Mouse (Mus musculus) retina, postnatal 7 days (tissue): ENCODE results near the gene Col20a1.
A peak's percentile ranks its signal among the peaks of the same experiment; 100 is the strongest.

Source experiments
- DNase-seq: peaks from one replicate; pipeline ENCODE4 v3.0.0-alpha.2; 2012; ENCODE audit warnings: low read depth, low spot score

Gene Col20a1

GRCm38 (mm10) chr2:180994360-180994759 is 8.0 kb downstream of the Col20a1 start:
- DNase-seq, result no peak

- no peak for DNase-seq
Observed at GRCm38 (mm10) chr2:180995457-180995856, 9.1 kb downstream of the Col20a1 start.

- peak; percentile 59 for DNase-seq
Observed at GRCm38 (mm10) chr2:180996436-180996835, 10.1 kb downstream of the Col20a1 start.

- DNase-seq, result no peak
Observed at GRCm38 (mm10) chr2:180996905-180997304, 10.6 kb downstream of the Col20a1 start.

- DNase-seq, result no peak
Observed at GRCm38 (mm10) chr2:181007054-181007453, 20.7 kb downstream of the Col20a1 start.

DNA sequence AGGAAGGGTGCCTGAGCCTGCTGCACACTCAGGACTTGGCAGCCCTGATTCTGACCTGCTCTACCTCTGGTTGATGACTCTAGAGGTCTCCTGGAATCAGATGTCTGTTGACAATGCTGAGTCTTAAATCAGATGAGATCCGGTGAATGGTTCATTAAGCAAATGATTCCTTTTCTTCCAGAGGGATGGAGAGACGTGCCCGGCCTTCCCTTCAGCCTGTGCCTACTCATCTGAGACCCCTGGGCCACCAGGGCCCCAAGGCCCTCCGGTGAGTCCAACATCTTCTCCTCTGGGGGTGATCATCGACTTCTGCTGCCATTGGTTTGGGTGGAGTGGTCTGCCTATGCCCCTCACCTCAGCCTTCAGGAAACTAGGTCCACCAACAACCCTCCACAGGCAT is 22.0 kb downstream of the Col20a1 start:
- no peak for DNase-seq

DNA sequence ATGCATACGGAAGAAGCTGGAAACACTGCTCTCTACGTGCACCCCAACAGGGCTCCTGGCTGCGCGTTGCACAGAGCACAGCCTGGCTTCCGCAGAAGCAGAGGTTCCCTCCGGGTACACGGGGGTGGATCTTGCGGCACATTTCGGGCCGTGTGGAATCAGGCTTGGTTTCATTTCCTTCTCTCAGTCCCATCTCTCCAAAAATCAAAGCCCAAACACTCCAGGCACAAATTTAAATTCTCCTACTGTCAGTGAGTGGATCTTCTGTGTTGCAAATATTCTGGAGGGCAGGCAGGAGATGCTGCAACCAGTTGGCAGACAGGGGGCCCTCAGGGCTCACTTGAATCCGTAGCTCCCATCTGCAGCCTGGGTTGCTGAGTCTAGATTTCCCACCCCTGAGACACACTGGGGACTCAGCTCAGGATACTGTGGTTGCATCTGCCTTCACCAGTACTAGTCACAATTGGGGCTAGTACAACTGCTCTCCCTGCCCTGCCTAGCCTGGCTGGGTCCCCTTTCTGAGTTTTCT is 45.1 kb downstream of the Col20a1 start:
- DNase-seq, result no peak

- peak; percentile 50 for DNase-seq
Observed at GRCm38 (mm10) chr2:181032407-181032806, 46.1 kb downstream of the Col20a1 start.

GRCm38 (mm10) chr2:181033310-181033709 is 47.0 kb downstream of the Col20a1 start:
- DNase-seq, result peak; percentile 67

DNA sequence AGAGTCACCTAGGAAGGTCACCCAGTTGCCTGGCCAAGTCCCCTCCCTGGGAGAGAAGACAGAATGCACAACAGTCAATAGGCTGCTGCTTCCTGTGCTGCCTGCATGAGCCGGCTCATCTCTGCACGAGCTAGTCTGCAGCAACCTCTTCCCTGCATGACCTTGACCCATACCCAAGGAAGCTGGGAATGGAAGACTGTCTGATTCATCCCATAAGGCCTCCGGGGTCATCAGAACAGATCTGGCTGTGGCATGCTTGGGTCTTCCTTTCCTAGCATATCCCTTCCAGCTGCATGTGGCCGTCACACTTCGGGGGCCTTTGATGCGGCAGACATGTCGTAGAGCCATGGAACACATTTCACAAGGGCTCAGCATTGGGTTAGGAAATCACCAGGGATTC is 48.9 kb downstream of the Col20a1 start:
- no peak for DNase-seq

GRCm38 (mm10) chr2:181036561-181036960 is 50.2 kb downstream of the Col20a1 start:
- DNase-seq, result no peak

DNA sequence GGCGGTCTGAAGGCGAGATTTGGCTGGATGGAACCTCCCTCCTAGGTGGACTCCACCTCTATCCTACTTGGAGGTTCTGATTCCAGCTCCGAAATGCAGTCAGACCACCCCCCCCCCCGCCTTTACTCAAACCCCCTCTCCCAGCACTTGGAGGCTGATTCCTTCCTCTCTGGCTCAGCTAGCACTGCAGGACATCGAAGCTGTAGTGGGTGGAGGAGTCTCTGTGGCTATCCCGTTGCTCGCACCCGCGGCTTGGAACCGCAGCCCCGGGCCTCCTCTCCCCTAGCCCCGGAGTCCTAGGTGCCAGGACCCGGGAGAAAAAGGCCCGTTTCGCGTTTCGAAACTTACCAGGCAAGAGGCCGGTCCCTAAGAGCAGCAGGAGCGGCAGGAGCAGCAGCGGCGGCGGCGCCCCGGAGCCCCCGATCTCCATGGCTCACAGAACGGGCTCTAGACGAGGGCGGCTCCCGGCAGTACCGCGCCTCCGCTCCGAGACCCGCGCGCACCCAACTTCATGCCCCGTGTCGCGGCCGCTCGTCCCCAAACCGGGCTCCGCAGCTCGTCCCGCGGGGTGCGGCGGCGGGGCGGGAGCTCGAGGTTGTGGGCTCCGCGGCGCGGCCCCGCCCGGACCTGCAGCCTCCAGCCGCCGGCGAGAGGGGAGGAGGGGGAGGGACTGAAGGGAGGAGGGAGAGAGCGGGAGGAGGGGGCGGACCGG is 52.5 kb downstream of the Col20a1 start:
- no peak for DNase-seq

- DNase-seq, result no peak
Observed at GRCm38 (mm10) chr2:181039356-181039680, 53.0 kb downstream of the Col20a1 start.

- DNase-seq, result no peak
Observed at GRCm38 (mm10) chr2:181041941-181042340, 55.6 kb downstream of the Col20a1 start.

DNA sequence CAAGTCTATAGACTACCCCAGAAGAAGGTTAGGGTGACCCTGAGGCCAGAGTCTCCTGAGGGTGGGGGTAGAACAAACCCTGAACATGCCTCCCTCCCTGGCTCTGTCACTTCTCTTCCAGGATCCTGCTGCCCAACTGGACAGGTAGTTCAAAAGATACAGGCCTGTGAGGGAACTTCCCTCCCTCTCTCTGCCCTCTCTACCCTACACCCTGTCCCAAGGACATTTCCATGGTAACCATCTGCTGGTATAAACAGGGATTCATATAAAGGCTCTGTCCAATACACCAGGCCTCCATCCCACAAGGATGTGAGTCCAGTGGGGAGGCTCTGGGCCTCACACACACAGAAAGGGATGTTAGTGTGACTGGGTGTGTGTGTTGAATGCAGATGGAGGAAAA is 56.0 kb downstream of the Col20a1 start:
- DNase-seq, result no peak

DNA sequence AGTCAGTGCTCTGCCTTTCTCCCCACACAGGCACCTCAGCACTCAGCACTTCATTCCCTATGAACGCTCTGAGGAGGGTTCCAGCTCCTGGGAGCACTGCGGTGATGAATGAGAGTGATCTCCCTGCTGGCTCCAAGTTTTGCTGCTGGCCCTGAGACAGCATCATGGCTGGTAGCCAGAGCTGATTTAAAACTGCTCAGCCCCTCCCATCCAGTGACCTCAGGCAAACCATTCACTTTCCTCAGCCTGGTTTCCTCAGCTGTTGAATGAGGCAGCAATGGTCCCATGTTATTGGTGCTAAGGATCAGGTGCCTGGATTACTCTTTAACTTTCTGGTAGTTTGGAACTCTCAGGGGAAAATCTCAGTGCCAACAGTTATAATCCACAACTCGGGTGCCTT is 57.1 kb downstream of the Col20a1 start, which contains the start of gene Chrna4:
TSS of gene Chrna4 (minus strand) at position 110 of the 400 bp plus-strand sequence.
- DNase-seq, result no peak

GRCm38 (mm10) chr2:181044001-181044400 is 57.7 kb downstream of the Col20a1 start:
- no peak for DNase-seq

GRCm38 (mm10) chr2:181048252-181048945 is 62.1 kb downstream of the Col20a1 start:
- no peak for DNase-seq

DNA sequence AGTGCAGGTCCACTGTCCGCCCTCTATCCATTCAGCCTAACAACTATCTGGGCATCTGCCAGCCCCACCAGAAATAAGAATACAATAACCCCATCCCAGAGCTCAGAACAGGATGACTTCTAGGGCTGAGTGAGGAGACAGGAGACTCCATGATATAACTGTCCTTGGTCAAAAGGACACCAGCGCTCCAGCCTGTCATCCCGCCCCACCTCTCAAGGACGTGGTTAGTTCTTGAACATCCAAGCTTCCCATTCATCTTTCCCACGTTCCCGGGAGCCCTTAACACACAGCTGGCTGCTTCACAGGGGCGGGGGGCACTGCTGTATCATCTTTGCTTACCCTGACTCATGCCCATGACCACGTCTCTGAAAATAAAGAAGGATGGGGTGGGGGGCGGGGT is 62.7 kb downstream of the Col20a1 start:
- no peak for DNase-seq

DNA sequence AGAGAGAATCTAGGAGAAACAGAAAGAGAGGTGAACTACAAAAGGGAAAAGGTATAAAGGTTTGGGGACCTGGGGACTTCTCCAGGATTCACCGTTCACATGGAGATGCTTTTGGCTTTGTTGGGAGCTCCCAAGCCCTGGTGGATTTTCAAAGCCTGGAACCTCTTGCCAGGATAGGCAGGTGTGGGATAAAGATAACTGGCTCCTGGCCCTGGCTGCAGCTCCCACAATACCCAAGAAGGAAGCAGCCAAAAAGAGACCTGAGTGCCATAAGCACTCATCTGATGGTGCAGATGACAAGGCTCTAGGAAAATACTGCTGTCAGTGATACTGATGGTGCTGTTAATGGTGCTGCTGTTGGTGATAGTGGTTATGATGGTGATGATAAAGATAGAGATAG is 65.8 kb downstream of the Col20a1 start:
- no peak for DNase-seq

DNA sequence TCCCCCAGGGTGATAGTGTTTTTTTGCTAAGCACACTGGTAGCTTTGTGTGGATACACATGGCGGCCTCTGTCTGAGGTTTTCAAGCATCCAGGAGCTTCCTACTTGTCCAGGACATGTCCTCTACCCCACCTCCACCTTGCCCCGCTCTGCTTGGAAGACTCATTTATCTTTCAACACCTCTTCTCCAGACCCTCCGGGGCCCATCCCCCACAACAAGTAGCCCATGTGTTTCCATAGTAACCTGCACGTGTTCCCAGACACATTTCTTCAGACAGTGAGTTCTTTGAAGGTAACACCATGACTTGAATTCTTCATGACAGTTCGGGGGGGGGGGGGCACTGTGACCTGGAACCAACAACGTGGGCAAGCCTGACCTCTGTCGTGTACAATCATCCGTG is 71.0 kb downstream of the Col20a1 start:
- DNase-seq, result no peak

DNA sequence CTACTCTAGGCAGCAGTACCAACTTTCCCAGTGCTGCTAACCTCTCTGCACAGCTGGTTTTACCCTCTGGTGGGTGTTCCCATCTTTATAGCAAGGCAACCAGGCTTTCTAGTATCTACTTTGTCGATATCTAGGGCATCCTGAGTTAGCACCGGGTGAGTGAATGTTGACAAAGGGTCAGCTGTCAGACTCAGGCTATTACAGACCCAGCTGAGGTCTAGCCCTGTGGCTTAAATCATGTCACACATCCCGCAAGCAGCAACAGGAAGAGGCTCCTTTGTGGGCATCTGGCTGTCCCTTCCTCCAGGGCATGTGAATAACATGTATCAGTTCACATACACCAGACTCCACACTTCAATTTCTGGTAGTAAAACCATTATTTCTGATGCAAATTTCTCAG is 71.9 kb downstream of the Col20a1 start:
- no peak for DNase-seq

DNA sequence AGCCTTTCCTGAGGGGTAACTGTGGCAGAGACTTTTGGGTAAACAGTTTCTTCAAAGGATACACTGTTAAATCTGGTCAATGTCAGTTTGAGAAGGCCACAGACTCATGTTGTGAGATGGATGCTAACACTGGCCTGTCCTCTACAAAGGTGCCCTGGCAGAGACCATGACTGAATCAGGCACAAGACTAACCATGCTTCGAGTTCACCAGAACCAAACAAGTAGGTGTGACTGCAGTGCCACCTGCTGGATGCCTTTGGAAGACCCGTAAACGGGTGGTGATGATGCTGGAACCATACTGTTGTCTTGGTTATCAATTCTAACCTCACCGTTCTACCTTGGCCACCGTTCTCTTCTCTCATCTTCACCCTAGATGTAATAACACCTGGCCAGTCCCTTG is 73.8 kb downstream of the Col20a1 start:
- peak; percentile 73 for DNase-seq
